Mouse (Mus musculus): ENCODE data around the gene Cd3eap. TPM values are rescaled to one million over a fixed set of nuclear protein-coding genes. Genes with fewer than 3 reads are reported as not detected.

Gene Cd3eap
- 8.9 and 9.8 TPM in 2 replicates for polyA plus RNA-seq (2012; rRNA removed)

GRCm38 (mm10) chr7:19359299-19359891, at the start of gene Cd3eap, which contains the start of gene Ppp1r13l:
TSS of gene Cd3eap (minus strand) at chr7:19359483.
TSS of gene Ppp1r13l (plus strand) at chr7:19359749.
- DNase-seq (ENCODE audit: low spot score), result peak; percentile 78

GRCm38 (mm10) chr7:19405417-19405816, 46.1 kb upstream of the Cd3eap start:
- peak; percentile 75 for DNase-seq (ENCODE audit: low spot score)

GRCm38 (mm10) chr7:19404476-19404875, 45.2 kb upstream of the Cd3eap start, which contains the start of gene Ckm:
TSS of gene Ckm (plus strand) at chr7:19404776.
- no peak for DNase-seq (ENCODE audit: low spot score)

- peak; percentile 69 for DNase-seq (ENCODE audit: low spot score)
Observed at GRCm38 (mm10) chr7:19403731-19404296, 44.5 kb upstream of the Cd3eap start, which contains the start of gene Klc3. TSS of gene Klc3 (minus strand) at chr7:19404104.

- no peak for DNase-seq (ENCODE audit: low spot score)
Observed at GRCm38 (mm10) chr7:19402535-19403112, 43.3 kb upstream of the Cd3eap start.

GRCm38 (mm10) chr7:19400946-19401345, 41.7 kb upstream of the Cd3eap start:
- DNase-seq (ENCODE audit: low spot score), result no peak

GRCm38 (mm10) chr7:19399496-19400280, 40.4 kb upstream of the Cd3eap start:
- DNase-seq (ENCODE audit: low spot score), result no peak

- DNase-seq (ENCODE audit: low spot score), result no peak
Observed at GRCm38 (mm10) chr7:19394484-19394883, 35.2 kb upstream of the Cd3eap start.

GRCm38 (mm10) chr7:19388699-19389413, 29.6 kb upstream of the Cd3eap start:
- DNase-seq (ENCODE audit: low spot score), result no peak

- no peak for DNase-seq (ENCODE audit: low spot score)
Observed at GRCm38 (mm10) chr7:19383708-19384107, 24.4 kb upstream of the Cd3eap start.

- DNase-seq (ENCODE audit: low spot score), result no peak
Observed at GRCm38 (mm10) chr7:19382166-19382541, 22.9 kb upstream of the Cd3eap start.

- peak; percentile 98 for DNase-seq (ENCODE audit: low spot score)
Observed at GRCm38 (mm10) chr7:19381377-19382165, 22.3 kb upstream of the Cd3eap start, which contains the start of gene Ercc2. TSS of gene Ercc2 (plus strand) at chr7:19382010.

GRCm38 (mm10) chr7:19378049-19378448, 18.8 kb upstream of the Cd3eap start:
- no peak for DNase-seq (ENCODE audit: low spot score)

- DNase-seq (ENCODE audit: low spot score), result no peak
Observed at GRCm38 (mm10) chr7:19376019-19376418, 16.7 kb upstream of the Cd3eap start.

- DNase-seq (ENCODE audit: low spot score), result no peak
Observed at GRCm38 (mm10) chr7:19375368-19375767, 16.1 kb upstream of the Cd3eap start.

- no peak for DNase-seq (ENCODE audit: low spot score)
Observed at GRCm38 (mm10) chr7:19373367-19373766, 14.1 kb upstream of the Cd3eap start.

- no peak for DNase-seq (ENCODE audit: low spot score)
Observed at GRCm38 (mm10) chr7:19369823-19370425, 10.6 kb upstream of the Cd3eap start.

GRCm38 (mm10) chr7:19368380-19368779, 9.1 kb upstream of the Cd3eap start:
- DNase-seq (ENCODE audit: low spot score), result no peak

- DNase-seq (ENCODE audit: low spot score), result no peak
Observed at GRCm38 (mm10) chr7:19365376-19365775, 6.1 kb upstream of the Cd3eap start.

- DNase-seq (ENCODE audit: low spot score), result peak; percentile 81
Observed at GRCm38 (mm10) chr7:19363881-19364280, 4.6 kb upstream of the Cd3eap start.

Data from urinary bladder, adult 2 months (tissue).